Mouse (Mus musculus) neural tube, embryonic 14.5 days (tissue): ENCODE measurements around the gene Hhipl2. TPM values are rescaled to one million over a fixed set of nuclear protein-coding genes. Genes with fewer than 3 reads are reported as not detected.

Experiments used
- ATAC-seq: fragments of 200-750 bp; cut with Nextera tagmentation; 2 replicates; pipeline ENCODE4 v1.8.0; 2017; ENCODE audit warnings: low read depth, mild to moderate bottlenecking, moderate TSS enrichment, moderate library complexity
- H3K27ac ChIP-seq: fragments of 300-500 bp; sonication (generic); 2 replicates; pipeline ENCODE4 v1.5.1; 2014; ENCODE audit warnings: low read depth, mild to moderate bottlenecking, control low read depth, low read length, moderate library complexity, mixed read lengths
- H3K27me3 ChIP-seq: fragments of 300-500 bp; sonication (generic); 2 replicates; pipeline ENCODE4 v1.6.1; 2014; ENCODE audit warnings: low read length; ENCODE audit not compliant: control insufficient read depth, insufficient read depth
- H3K36me3 ChIP-seq: fragments of 300-500 bp; sonication (generic); 2 replicates; pipeline ENCODE4 v1.6.1; 2014; ENCODE audit warnings: low read length, mixed read lengths; ENCODE audit not compliant: control insufficient read depth, insufficient read depth
- H3K4me1 ChIP-seq: fragments of 300-500 bp; sonication (generic); 2 replicates; pipeline ENCODE4 v1.6.1; 2014; ENCODE audit warnings: low read length; ENCODE audit not compliant: control insufficient read depth, insufficient read depth
- H3K4me2 ChIP-seq: fragments of 300-500 bp; sonication (generic); 2 replicates; pipeline ENCODE4 v1.6.1; 2014; ENCODE audit warnings: mild to moderate bottlenecking, low read depth, low read length, control low read depth
- H3K4me3 ChIP-seq: fragments of 300-500 bp; sonication (generic); 2 replicates; pipeline ENCODE4 v1.5.1; 2014; ENCODE audit warnings: low read depth, low read length, control low read depth, mixed read lengths
- H3K9ac ChIP-seq: fragments of 300-500 bp; sonication (generic); replicated peaks from 2 replicates; pipeline ENCODE4 v1.6.1; 2014; ENCODE audit warnings: low read depth, mild to moderate bottlenecking, control low read depth, low read length, mixed read lengths
- H3K9me3 ChIP-seq: fragments of 300-500 bp; sonication (generic); 2 replicates; pipeline ENCODE4 v1.6.1; 2016; ENCODE audit warnings: low read length; ENCODE audit not compliant: control insufficient read depth
- WGBS: fragments of 180-500 bp; shearing (Covaris S2); extraction: QIAGEN DNeasy Blood & Tissue Kit; methylation state at CpG from one replicate; pipeline ENCODE4 v1.1.7; 2014; 5-methylcytosine and 5-hydroxymethylcytosine counted together
- polyA plus RNA-seq: library from polyadenylated mRNA; unstranded; fragments of >200 nt; fragmentation: Nextera tagmentation; extraction: Ambion mirVana; gene quantifications from 2 replicates; pipeline ENCODE4 v1.2.1, GENCODE M21; 2014

The Hhipl2 gene
- polyA plus RNA-seq, 1 experiment from 2014 or later = 0.36 TPM

GRCm38 (mm10) chr1:183442015-183442774 is 24.2 kb downstream of the Hhipl2 start:
- Histone ChIP-seq H3K27me3 (no peaks in the 10 kb centered on the region), H3K9ac (no peak overlapping the region), H3K4me1 (no peaks in the 10 kb centered on the region), H3K4me3 (no peak overlapping the region), H3K9me3 (no peaks in the 10 kb centered on the region), H3K36me3 (no peaks in the 10 kb centered on the region), H3K4me2 (no peak overlapping the region), H3K27ac (no peak overlapping the region)
- peak; percentile 63 for ATAC-seq
- WGBS = 24% methylated on average over 19 of the region's 19 CpGs

- Histone ChIP-seq H3K9ac (no peak overlapping the region), H3K4me3 (no peak overlapping the region), H3K9me3 (no peaks in the 10 kb centered on the region), H3K36me3 (no peaks in the 10 kb centered on the region), H3K27me3 (no peaks in the 10 kb centered on the region), H3K4me1 (no peaks in the 10 kb centered on the region), H3K27ac (no peak overlapping the region), H3K4me2 (no peak overlapping the region)
- 22% methylated on average over 3 of the region's 3 CpGs for WGBS
- ATAC-seq = peak; percentile 41; the same call in 1 of the 2 replicates
Measured at GRCm38 (mm10) chr1:183453066-183453465, 35.1 kb downstream of the Hhipl2 start.

Other genes starting within 250 kb of the Hhipl2 start
- gene Disp1, start 196.7 kb upstream of the Hhipl2 start, polyA plus RNA-seq = 9.7 TPM in 2 replicates
- 29.0 and 29.2 TPM in 2 replicates for gene Aida, start 121.6 kb upstream of the Hhipl2 start, polyA plus RNA-seq
- 122 and 135 TPM in 2 replicates for gene Brox, start 120.9 kb upstream of the Hhipl2 start, polyA plus RNA-seq
- gene Mia3, start 48.7 kb upstream of the Hhipl2 start, polyA plus RNA-seq = 112 and 134 TPM in 2 replicates
- gene Taf1a, start 29.2 kb upstream of the Hhipl2 start, polyA plus RNA-seq = 16.1 and 17.2 TPM in 2 replicates